Mouse (Mus musculus) monocyte, adult 5-6 weeks (primary cell): Measurements from ENCODE around the gene Zfp111. TPM values are rescaled to one million over a fixed set of nuclear protein-coding genes. Genes with fewer than 3 reads are reported as not detected.

ENCODE experiments used
- ATAC-seq: fragments of 153-309, 156-312 bp; replicated peaks from 2 replicates; pipeline ENCODE4 v1.8.0; 2017; ENCODE audit warnings: mild to moderate bottlenecking; ENCODE audit not compliant: low TSS enrichment, insufficient number of reproducible peaks, severe bottlenecking, poor library complexity, low FRiP score
- total RNA-seq: library from RNA; stranded (forward); fragments of 200-1000, 200-491, 200-594 nt; gene quantifications from 3 replicates; pipeline ENCODE4 v1.2.3, GENCODE M21; 2017

The Zfp111 gene
- 1.7 to 4.3 TPM (median 2.3 TPM) in 3 replicates for total RNA-seq

GRCm38 (mm10) chr7:24211343-24211742 is at the start of gene Zfp111:
Gene Zfp111, minus strand, starts transcription at chr7:24211443.
- ATAC-seq: no peak

GRCm38 (mm10) chr7:24260000-24260312 is 48.7 kb upstream of the Zfp111 start:
- no peak for ATAC-seq

GRCm38 (mm10) chr7:24259306-24259999 is 48.2 kb upstream of the Zfp111 start:
- ATAC-seq: no peak

GRCm38 (mm10) chr7:24254633-24255474 is 43.6 kb upstream of the Zfp111 start, which contains the start of gene Zfp108:
Gene Zfp108, plus strand, starts transcription at chr7:24254794.
- peak; percentile 85 for ATAC-seq

- no peak; the same call in 1 of the 2 replicates for ATAC-seq
Measured at GRCm38 (mm10) chr7:24253779-24254615, 42.8 kb upstream of the Zfp111 start.

GRCm38 (mm10) chr7:24237040-24237791 is 26.0 kb upstream of the Zfp111 start, which contains the start of gene Zfp109:
Gene Zfp109, minus strand, starts transcription at chr7:24237560.
- ATAC-seq: 0 out of 2 replicates have a peak, but pooled peaks have one; percentile 53

- no peak for ATAC-seq
Measured at GRCm38 (mm10) chr7:24210296-24210695, 947 bp downstream of the Zfp111 start.

GRCm38 (mm10) chr7:24208282-24208886 is 2.9 kb downstream of the Zfp111 start:
- no peak for ATAC-seq

GRCm38 (mm10) chr7:24207488-24208261 is 3.6 kb downstream of the Zfp111 start:
- 0 out of 2 replicates have a peak, but pooled peaks have one; percentile 27 for ATAC-seq

GRCm38 (mm10) chr7:24196961-24197360 is 14.3 kb downstream of the Zfp111 start:
- ATAC-seq: no peak

- no peak for ATAC-seq
Measured at GRCm38 (mm10) chr7:24193157-24193556, 18.1 kb downstream of the Zfp111 start.

- no peak for ATAC-seq
Measured at GRCm38 (mm10) chr7:24191361-24191760, 19.9 kb downstream of the Zfp111 start.

GRCm38 (mm10) chr7:24189571-24189944 is 21.7 kb downstream of the Zfp111 start:
- ATAC-seq: no peak

- ATAC-seq: no peak
Measured at GRCm38 (mm10) chr7:24188901-24189570, 22.2 kb downstream of the Zfp111 start.

- no peak for ATAC-seq
Measured at GRCm38 (mm10) chr7:24187611-24188010, 23.6 kb downstream of the Zfp111 start.

GRCm38 (mm10) chr7:24175337-24175711 is 35.9 kb downstream of the Zfp111 start:
- no peak for ATAC-seq
